Mouse (Mus musculus) retina, adult 2 months (tissue): ENCODE measurements around the gene B4galnt1.
"Not testable (repeated sequence)": the region's sequence is repeated elsewhere in the genome, so short reads cannot be mapped to it uniquely, and the experiment has no call there.

Source experiments
- DNase-seq: peaks from one replicate; pipeline ENCODE4 v3.0.0-alpha.2; 2012; ENCODE audit warnings: low read depth, low spot score

Gene B4galnt1

GRCm38 (mm10) chr10:127188465-127189115 is 23.6 kb downstream of the B4galnt1 start:
- no peak for DNase-seq

GRCm38 (mm10) chr10:127189116-127189650 is 24.2 kb downstream of the B4galnt1 start:
- DNase-seq: no peak

GRCm38 (mm10) chr10:127189651-127190381 is 24.8 kb downstream of the B4galnt1 start, which contains the start of gene Arhgef25:
Gene Arhgef25, minus strand, starts transcription at chr10:127190083.
- DNase-seq: no peak

- no peak for DNase-seq
Measured at GRCm38 (mm10) chr10:127190398-127191190, 25.6 kb downstream of the B4galnt1 start.

- DNase-seq: no peak
Measured at GRCm38 (mm10) chr10:127191191-127192056, 26.4 kb downstream of the B4galnt1 start.

- not testable (repeated sequence) for DNase-seq
Measured at GRCm38 (mm10) chr10:127192057-127192328, 27.0 kb downstream of the B4galnt1 start.

GRCm38 (mm10) chr10:127193011-127193410 is 28.0 kb downstream of the B4galnt1 start:
- no peak for DNase-seq

GRCm38 (mm10) chr10:127194428-127195327 is 29.7 kb downstream of the B4galnt1 start:
- no peak for DNase-seq

- no peak for DNase-seq
Measured at GRCm38 (mm10) chr10:127195328-127196129, 30.5 kb downstream of the B4galnt1 start, which contains the start of gene Dtx3. Gene Dtx3, minus strand, starts transcription at chr10:127195728.

- no peak for DNase-seq
Measured at GRCm38 (mm10) chr10:127196392-127196791, 31.4 kb downstream of the B4galnt1 start.

- DNase-seq: no peak
Measured at GRCm38 (mm10) chr10:127197104-127197503, 32.1 kb downstream of the B4galnt1 start.

- no peak for DNase-seq
Measured at GRCm38 (mm10) chr10:127197505-127198110, 32.6 kb downstream of the B4galnt1 start.

GRCm38 (mm10) chr10:127198492-127198891 is 33.5 kb downstream of the B4galnt1 start:
- DNase-seq: no peak

- no peak for DNase-seq
Measured at GRCm38 (mm10) chr10:127199068-127199467, 34.0 kb downstream of the B4galnt1 start.

- DNase-seq: no peak
Measured at GRCm38 (mm10) chr10:127199474-127199873, 34.4 kb downstream of the B4galnt1 start.

GRCm38 (mm10) chr10:127200279-127200678 is 35.3 kb downstream of the B4galnt1 start:
- DNase-seq: no peak

- DNase-seq: no peak
Measured at GRCm38 (mm10) chr10:127203106-127203505, 38.1 kb downstream of the B4galnt1 start.

- no peak for DNase-seq
Measured at GRCm38 (mm10) chr10:127204589-127204988, 39.6 kb downstream of the B4galnt1 start.

GRCm38 (mm10) chr10:127205373-127205772 is 40.3 kb downstream of the B4galnt1 start:
- DNase-seq: no peak
